Mouse (Mus musculus) gastrocnemius, postnatal 10 days (tissue): ENCODE measurements at regions not wholly inside any gene's neighbourhood (a gene's known extent, or its start where the extent isn't known, plus 50 kb on each side); places are given as distances from the start of the nearest gene placed in this dataset.
A peak's percentile ranks its signal among the peaks of the same experiment; 100 is the strongest.

Experiments used
- DNase-seq: peaks from one replicate; pipeline ENCODE4 v3.0.0; 2021; ENCODE audit warnings: mixed read lengths

DNA sequence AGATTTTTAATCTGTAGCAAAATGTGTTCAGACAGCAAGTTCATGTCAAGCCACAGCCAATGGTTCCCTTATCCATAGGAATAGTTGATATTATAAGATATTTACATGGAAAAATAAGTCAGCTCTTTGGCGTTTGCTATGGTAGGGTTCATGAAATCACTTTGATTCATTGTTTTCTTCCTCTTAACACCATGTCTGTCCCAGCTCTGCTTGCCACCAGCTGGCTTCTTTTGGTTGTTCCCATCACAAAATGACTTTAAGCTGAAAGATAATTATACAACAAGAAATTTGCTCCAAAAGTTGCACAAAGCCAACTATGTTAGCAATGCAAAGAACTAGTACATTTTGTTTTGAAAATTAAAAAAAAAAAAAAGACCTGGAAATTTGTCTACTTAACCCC, 99.9 kb upstream of the Tcf21 start:
- no peak for DNase-seq

DNA sequence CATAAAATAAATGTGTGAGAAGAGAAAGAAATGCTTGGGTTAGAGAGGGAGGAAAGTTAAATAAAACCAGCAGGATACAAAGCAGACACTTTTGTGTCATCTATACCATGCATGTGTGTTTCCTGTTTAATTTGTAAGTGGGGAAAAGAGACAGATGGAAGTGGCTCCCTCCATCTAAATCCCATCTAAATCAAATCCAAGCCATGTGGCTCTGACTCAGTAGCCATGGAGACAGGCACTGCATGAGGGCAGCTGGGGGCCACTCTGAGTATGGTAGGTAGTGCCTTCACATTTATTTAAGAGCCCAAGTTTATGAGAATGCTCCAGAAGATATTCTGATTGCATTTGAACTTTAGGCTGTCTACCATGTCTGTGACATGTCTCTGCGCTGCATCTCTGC, 97.8 kb upstream of the Tcf21 start:
- no peak for DNase-seq

DNA sequence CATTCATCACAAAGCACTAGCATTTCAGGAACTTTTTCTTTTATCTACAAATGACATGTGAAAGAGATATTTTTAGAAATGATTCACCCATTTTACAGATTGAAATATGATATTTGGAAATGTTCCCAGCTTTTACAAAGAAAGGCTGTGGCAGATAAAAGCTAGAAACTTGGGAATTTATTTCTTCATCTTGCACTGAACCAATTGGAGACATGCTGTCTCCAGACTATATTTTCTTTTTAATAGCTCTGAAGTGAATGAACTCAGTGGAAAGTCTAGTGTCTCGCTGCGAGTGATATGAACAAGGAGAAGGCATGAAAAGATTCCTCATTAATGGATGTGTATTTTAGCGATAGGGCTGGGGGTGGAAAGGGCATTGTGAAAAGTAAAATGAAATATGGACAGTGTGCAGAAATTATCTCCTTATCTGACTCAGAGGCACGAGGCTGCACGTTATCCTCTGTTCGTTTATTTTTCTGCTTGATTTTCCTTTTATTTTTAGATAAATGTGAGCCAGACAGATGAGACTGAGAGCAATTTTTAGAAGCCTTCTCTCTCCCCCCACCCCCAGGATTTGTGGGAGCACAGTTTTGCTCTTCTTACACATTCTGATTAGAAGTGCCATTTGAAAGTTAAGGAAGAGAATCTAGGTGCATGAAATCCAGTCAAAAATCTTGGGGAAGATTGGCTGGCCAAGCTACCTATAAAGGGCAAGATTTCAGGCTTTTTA, 96.0 kb upstream of the Tcf21 start:
- no peak for DNase-seq

DNA sequence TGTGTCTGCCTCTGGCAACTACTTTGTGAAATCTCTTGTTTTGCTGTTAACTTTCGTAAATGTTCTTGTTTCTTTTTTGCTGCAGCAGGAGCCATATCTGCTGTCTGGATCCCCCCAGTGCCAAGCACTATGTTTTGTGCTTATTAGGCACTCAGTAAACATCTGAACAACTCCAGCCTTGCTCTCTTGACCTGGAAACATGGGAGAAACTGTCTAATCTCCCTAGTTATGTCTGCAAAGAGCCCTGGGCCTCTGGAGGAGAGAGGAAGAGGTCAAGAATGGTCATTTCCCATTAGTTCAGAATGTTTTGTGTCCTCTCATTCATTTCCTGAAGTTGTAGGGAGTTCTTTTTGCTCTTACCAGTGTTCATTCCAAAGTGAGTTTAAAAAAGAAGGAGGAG, 93.1 kb upstream of the Tcf21 start:
- DNase-seq, result no peak

DNA sequence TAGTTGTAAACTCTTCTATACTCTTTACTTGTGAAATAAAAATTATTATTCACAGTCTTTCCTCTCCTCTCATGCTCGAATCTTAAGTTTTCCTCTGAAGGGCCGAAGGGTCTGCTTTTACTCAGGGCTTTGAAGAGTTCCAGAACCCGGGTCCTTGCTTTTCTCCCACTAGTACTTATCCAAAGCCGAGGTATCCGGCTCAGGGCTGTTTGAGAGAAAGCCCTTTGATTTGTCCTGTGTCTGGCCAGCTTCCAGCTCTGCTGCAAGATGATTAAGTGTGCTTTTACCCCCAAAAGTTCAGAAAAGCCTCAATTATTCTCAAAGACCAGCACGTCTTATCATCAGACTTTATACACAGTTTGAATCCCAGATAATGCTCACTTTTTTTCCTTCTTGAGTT, 88.7 kb upstream of the Tcf21 start:
- DNase-seq, result no peak

DNA sequence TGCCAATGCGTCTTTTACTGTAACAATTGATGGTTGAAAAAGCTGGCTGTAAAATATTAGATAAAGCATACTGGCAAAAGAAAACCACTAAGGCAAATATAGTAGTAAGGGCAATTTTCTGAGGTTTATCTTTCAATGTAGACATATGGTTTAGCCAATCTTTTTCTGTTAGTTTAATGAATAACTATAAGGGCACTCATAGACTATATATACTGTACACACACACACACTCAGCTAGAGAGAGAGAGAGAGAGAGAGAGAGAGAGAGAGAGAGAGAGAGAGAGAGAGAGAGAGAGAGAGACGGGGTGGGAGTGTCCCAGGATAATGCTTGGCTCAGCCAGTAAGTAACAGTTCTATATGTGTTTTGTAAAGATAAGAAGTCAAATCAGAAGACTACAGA, 85.3 kb upstream of the Tcf21 start:
- DNase-seq, result no peak

DNA sequence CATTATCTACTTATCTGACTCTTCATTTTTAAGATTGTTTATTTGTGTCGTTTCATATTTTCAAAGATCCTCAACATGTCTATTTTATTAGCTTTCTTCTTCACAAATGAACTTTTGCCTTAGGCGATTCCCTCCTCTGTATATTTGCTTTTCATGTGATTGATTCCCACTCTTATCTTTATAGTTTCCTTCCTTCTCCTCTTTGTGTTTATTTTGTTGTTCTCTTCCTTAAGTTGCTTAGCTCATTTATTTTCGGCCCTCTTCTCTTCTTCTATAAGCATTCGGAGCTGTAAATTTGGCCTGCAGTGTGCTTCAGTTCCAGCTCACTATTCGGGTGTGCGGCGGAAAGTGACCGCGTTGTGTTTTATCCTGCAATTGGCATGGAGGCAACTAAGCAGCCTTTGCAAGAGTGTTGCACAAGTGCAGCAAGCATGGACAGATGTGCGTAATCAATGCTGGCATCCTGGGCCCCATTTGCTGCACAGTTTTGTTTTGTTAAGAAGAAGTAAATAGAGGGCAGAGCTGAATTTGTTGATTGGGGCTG, 73.5 kb upstream of the Tcf21 start:
- no peak for DNase-seq

DNA sequence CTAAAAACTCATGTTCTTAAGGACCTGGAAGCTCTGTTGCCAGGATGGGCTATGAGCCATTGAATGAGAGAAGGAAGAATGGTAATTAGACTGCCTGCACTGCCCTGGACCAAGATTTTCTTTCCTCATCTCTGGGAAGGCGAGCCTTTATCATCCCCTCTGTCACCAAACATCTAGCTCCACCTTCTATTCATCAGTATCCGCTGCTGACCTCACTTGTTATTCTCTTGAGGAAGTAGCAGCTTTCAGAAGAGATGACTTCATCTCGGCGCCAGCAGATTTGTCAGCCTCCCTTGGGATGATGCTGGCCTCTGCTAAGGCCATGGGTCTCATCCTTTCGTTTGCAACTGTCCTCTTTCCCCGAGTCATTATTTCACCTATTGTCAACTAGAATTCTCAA, 67.5 kb upstream of the Tcf21 start:
- DNase-seq, result peak; percentile 14

DNA sequence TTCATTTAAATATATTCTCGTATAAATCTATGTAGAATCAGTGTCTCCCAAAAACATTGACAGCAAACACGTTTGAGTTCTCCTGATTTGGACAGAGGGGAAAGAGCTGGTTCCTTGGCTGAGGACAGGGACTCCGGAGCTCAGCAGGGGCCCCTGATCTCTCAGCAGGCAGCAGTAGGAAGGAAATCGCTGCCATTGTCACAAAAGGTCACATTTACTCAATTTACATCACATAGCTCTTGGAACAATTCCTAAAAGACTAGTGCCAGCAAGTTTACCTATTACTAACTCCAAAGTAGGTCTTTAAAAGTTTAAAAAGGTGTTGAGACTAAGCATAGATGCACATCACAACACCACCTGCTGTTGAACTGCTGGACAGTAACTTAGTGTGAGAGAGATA, 59.7 kb upstream of the Tcf21 start:
- no peak for DNase-seq

DNA sequence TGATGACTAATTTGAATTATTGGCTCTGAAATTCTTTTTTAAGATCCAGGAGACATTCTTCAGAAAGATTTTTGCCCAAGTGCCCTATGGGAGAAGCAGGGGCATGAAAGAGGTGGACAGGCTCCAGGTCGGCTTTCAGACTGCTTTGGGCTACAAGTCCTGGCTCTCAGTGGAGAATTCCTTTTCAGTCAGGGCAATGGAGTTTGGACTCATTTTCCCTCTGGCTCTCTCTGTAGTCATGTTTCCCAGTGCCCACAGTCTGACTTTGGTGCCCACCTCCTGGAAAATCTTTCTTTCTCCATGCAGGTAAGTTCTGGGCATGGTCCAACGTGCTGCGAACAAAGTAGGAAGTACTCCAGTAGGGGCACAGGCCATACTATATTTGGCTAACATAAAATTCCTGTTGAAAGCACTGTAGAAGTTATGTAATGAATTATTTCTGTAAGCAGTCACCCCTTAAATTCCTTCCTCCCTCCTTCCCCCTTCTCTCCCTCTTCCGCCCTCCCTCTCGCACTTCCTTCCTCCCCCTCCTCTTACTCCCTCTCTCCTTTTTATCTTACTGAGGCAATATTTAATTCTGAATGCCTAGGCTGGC, 57.7 kb upstream of the Tcf21 start:
- no peak for DNase-seq

DNA sequence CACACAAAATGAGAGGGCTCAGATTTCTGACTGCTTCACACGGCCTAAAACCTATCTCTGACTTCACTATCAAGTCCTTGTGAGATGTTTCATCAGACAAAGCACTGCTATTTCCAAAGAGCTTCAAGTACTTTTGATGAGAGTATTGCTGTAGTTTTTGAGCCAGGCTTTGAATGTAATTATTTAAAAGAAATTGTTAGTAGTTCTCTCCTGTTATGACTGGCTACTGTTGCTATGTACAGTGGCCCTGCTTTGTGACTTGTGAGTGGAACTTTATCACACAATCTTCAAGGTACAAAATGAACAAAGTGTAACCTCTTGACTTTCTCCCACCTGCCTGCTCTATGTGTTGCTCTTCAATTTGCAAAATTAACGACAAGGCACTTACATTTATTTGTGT, 57.1 kb upstream of the Tcf21 start:
- DNase-seq, result no peak

DNA sequence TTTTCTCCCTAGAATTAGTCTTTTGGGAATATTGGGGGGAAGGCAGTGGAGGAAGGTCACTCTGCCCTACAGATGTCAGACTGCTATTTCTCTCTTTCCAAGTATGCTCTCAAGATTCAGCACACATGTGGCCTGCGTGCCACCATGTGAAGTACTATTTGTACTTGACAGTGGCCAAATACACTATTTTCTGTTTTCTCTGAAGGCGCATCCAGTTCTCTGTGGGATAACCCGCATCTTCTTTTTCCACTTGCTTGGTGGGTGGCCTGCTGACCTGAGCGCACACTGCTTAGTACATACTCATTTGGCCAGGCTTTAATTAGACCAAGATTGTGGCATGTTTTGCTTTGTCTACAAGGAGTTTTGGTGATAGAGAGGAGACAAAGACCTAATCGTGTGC, 55.7 kb upstream of the Tcf21 start:
- no peak for DNase-seq

DNA sequence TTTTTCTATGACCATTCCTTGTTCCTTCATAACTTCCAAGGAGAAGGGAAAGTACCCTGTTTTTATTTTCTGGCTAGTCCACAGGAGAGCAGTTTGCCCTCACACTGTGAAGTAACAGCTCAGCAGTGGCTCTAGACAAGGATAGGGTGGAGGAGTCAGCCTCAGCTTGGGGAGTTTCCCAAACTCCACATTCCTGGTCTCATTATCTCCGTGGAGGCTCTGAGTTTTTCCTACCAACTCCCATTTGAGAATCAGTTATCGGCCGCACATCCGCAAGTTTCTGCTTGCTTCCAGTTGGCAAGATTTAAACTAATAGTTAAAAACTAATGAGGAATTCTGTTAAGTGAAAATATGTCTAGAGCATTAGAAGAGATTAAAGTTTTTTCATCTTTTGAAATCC, 55.2 kb upstream of the Tcf21 start:
- no peak for DNase-seq
